1 mouse cellular context compared by ENCODE assay signal in the genomic region with DNA sequence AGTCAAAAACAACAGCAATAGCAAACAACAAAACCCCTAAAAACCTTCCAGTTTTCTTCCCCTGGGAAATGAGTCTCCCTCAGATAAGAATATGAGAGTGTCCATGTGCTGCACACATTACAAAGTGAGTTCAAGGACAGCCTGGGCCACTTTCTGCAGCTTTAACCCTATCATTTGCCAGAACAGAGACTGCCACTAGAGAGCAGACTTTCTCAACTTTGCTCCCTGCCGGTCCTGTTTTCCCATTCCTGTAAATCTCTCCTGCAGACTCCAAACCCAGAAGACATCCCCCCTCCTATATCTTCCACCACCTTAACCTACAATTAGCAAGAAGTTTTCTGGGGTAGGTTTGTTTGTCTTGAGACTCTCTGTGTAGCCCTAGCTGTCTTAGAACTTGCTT.
TF ChIP-seq lines count a peak whose summit lies in the region.

No protein-coding gene starts in this region.

TF ChIP-seq in MEL, 35 proteins besides CTCF, POLR2A, EP300 and RAD21:
- peak; percentile 18; the same call in 1 of the 2 replicates for TF ChIP-seq ZC3H11A (IDR thresholded peaks at IDR 0.05; ENCODE audit: low read depth, low read length)
- TF ChIP-seq NELFE (IDR thresholded peaks at IDR 0.05; ENCODE audit: low read depth, low read length), result no peak
- no peak for TF ChIP-seq UBTF (IDR thresholded peaks at IDR 0.05; ENCODE audit: borderline replicate concordance, insufficient read depth, low read depth, low read length)
- peak; percentile 56 for TF ChIP-seq SMC3 (IDR thresholded peaks at IDR 0.05; ENCODE audit: low read depth, low read length)
- TF ChIP-seq JUND (IDR thresholded peaks at IDR 0.05; ENCODE audit: low read depth, low read length), result no peak
- no peak for TF ChIP-seq POLR2AphosphoS5 (IDR thresholded peaks at IDR 0.05; ENCODE audit: borderline replicate concordance, low read depth, low read length)
TF ChIP-seq in MEL: peak in this region for 2.
